Mouse (Mus musculus) CD4-positive helper T cell, adult 2 months (primary cell): ENCODE results near the gene Cand2.

ENCODE experiments used
- DNase-seq: peaks from one replicate; pipeline ENCODE4 v3.0.0-alpha.2; 2012; ENCODE audit warnings: low read depth, missing footprints, low spot score

The Cand2 gene

DNA sequence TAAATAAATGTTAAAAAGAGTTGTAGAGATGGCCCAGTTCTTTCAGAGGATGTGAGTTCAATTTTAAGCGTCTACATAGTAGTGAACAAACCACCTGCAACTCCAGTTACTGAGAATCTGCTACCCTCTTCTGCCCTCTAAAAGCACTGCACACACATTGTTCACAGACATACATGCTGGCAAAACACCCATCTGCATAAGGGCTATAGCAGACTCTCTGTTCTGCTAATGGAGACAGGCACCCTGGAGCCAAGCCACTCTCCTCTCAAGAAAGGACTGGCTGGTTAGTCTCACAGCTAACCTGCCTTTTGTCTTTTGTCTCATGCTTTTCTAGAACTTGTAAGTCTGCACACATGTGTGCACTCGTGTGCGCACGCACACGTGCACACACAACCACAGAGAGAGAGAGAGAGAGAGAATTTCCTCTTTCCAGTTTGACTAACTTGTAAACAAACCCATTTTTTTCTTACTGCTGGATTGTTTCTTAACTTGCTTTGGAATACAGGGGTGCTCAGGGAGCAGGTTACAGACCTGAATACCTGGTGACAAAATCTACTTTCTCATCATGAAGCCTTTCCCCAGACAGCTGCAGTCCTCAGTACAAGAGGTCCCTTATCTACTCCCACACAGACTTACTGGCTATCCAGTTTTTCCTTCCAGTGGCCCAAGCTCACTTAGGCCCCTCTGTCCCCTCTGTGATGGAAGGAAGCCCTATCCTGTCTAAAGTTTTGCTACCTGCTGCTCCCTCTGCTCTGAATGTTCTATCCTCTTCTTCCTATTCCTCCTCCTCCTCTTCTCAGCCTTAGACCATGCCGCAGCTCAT lies 56.7 kb downstream of the Cand2 start:
- no peak for DNase-seq

DNA sequence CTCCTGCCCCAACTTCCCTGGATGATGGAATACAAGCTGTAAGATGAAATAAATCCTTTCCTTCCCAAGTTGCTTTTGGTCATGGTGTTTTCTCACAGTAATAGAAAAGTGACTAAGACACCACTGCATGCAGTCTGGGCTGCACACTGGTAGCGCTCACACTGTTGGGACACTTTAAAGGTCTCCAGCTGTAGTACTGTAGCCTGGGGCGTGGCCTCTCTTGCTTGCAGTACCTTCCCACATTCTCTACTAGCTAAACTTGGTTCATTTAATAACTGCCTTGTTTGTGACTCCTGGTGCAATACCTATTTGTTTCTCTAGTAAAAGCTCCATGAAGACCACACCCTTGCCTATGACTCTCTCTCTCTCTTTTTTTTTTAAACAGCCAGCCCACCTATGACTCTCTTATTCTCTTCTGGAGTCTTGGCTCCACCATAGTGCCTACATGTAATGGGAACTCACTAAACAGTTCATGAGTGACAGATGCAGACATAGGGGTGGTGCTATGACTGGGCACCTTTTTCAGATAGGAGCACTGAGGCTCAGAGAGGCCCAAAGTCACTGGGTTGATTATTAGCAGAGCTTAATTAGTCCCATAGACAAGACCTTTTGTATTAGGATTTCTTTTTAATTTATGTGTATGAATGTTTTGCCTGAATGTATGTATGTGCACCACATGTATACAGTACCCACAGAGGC lies 58.0 kb downstream of the Cand2 start:
- DNase-seq = no peak

DNA sequence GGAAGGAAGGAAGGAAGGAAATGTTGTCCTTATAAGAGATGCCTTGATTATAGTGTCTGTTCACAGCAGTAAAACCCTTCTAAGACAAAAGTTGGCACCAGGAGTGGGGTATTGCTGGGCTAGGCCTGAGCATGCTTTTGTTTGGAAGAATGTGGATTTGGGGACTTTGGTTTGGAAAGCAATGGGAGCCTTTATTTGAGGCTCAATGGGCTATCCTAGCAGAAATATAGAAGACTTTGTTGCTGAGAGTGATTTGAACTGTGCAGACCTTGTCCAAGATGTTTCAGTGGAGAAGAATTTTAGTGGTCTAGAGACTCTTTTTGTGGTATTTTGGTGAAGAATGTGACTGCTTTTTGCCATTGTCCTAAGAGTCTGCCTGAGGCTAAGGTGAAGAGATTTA lies 59.5 kb downstream of the Cand2 start:
- no peak for DNase-seq

DNA sequence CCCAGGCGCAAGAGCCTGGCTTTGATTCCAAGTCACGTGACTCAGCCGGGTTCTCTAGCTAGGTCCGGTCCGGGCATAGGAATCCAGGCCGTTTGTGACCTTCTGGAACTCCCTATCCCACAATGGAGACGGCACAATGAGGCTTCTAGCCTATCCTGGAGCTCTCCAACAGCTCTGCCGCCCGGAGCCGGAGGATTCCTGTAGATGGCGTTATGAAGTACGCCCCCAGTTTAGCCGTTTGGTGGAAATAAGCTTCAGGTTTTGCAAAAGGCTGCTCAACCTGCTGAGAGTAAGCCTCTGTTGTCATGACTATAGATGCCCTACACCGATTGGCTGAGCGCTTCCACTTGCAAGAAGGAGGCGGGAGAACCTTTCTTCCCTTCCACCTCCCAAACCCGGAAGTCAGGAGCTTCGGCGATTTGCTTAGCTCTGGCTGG lies 63.8 kb downstream of the Cand2 start, which contains the start of gene Efcab12:
Gene Efcab12 (minus strand): TSS at position 252 of the 437 bp plus-strand sequence.
- peak; percentile 79 for DNase-seq

DNA sequence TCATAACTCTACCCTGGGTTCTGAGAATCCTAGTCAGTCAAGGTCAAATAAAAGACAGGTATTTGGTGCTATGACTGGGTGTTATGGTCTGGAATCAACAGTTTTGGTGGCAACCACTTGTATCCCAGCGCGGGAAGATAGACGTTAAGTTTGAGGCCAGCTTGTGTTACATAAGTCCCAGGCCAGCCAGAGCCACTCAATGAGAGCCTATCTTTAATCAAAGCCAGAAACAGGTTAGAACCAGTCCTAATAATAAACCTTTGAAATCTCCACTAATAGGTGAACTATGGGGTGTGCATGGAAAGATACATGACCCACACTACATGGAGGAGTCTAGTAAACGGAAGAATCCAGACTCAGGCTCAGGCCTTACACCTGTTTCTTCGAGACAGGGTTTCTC lies 64.4 kb downstream of the Cand2 start:
- no peak for DNase-seq

DNA sequence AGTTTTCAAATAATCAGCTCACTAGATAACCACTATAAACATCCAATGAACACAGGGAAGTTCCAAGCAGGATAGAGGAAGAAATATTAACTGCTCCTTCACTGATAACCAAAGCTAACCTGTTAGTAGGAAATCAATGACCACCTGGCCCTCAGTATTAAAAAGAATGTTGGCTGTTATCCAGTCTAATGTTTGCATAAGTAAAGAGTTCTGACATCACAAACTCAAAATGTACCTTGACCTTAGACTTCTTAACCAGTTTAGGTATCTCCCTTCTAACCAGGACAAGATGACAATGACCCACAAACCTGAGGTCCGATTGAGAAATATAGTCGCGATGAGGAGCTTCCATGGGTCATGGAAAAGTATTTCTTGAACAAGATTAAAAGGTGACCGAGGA lies 70.7 kb downstream of the Cand2 start:
- DNase-seq = no peak

DNA sequence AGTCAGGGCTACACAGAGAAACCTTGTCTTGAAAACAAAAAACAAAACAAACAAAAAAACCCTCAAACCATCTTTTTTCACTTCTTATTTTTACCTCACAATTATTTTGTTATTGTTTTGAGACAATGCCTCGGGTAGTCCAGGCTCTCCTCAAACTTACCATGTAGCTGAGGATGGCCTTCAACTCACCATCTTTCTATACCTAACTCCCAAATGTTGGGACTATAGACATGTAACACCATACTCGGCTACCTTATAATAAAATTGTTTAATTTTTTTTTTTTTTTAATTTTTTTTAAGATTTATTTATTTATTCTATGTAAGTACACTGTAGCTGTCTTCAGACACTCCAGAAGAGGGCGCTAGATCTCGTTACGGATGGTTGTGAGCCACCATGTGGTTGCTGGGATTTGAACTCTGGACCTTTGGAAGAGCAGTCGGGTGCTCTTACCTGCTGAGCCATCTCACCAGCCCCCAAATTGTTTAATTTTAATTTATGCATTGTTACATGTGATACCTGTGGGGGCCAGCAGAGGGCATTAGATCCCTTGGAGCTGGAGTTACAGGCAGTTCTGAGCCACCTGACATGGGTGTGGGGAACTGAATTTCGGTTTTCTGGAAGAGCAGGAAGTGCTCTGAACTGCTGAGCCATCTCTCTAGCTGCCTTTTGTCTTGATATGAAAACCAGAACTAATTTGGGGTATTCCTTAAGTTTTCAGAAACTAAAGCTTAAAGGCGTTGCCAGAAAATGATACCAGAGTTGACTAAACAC lies 72.5 kb downstream of the Cand2 start:
- DNase-seq = peak; percentile 77

DNA sequence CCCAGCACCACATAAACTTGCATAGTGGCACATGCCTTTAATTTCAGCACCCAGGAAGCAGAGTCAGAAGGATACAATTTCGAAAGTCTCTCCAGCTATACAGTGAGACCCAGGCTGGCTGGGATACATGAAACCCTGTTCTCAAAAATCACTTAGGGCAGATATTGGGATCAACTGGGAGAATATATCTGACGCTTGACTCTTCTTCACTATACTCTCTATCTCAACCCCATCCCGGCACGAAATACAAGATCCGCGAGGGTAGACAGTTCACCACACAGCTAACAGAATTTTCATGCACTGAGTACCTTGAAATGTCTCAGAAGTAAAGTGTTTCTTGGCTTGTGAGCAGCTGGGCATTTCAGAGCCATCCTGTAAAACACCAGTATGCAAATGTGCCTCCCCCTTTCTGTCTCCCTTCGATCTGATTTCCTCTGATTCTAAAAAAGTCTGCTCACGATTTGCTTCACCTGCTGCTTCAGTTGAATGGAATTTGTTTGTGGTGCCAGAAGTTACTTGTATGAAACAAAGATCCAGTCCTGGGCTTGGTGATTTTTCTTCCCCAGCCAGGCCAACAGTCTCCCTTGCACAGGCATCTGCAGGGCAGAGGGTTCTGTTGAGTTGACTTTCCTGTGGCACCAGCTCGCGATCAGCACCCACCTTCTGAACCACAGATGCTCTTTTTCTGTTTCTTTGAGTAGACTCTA lies 74.4 kb downstream of the Cand2 start:
- no peak for DNase-seq

DNA sequence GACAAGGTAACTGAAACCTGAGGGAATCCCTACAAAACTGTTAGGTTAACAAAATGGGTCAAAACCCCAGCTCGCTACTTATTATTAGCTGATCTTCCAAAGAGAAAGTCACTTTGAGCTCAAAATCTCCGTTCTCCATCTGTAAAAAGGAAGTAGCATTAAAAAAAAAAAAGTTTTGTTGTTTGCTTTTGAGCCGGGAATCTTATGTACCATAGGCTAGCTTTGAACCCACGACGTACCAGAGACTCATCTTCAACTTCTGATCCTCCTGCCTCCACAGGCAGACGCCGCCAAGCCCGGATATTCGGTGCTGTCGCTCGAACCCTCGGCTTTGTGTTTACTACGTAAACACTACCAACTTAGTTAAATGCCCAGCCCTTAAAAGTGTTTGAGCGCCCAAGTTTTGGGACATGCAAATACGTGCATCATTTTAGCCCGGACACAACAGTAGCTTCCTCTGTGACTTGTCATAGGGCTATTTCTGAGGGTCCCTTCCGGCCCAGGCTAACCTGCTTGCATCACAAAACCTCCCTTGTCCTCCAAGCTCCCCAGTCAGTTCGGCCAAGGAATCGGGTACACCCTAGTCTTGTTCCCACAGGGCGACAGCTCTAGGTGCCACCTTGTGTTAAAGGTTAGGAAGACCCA lies 78.2 kb downstream of the Cand2 start:
- no peak for DNase-seq

DNA sequence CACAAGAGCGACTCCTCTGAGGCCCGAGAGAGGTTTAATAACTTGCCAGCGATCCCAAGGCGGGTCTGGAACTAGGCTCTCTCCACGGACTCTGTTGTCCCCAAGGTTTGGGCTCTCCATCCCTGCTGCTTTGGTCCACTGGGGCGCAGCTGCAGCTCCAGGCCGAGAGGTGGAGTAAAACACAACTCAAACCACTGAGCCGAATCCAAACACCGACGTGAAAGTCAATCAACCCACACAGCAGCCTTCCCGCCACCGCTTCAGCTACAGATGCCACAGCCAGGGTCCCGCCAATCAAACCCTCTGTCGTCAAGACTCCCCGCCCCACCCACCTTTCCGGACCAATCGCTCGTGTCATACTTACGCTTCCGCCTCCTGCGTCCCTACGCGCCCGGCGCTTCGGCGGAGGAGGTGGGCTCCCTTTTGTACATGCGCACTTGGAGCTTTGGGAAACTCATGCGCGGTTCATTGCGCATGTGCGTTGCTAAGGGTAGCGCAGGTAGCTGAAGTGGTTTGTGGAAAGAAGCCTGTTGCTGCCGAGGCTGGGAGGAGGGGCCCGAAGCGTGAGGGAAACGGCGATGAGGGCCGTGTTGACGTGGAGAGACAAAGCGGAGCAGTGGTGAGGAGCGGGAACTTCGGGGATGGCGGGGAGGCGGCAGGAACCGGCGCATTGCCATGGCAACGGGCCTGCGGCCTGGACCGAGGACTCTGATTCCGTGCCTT lies 78.9 kb downstream of the Cand2 start, which contains the start of the genes Mbd4 and Ift122:
Gene Mbd4 (minus strand): TSS at position 281 of the 723 bp plus-strand sequence.
Gene Ift122 (plus strand): TSS at position 380 of the 723 bp plus-strand sequence.
- DNase-seq = peak; percentile 100

DNA sequence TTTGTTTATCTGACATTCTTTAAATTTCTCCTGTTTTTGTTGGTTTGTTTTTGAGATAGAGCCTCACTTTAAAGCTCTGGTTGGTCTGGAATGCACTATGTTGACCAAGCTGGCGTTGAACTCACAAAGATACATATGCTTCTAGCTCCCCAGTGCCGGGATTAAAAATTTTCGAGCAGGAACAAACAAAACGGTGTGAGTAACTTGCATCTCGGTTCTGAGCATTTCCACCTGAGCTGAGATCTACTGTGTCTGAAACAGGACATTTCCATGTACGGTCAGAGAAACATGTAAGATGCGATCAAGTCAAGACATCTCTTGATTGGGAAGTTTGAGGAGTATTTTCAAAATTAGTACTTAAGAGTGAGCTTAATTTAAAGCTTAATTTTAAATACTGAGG lies 79.6 kb downstream of the Cand2 start:
- DNase-seq = no peak

DNA sequence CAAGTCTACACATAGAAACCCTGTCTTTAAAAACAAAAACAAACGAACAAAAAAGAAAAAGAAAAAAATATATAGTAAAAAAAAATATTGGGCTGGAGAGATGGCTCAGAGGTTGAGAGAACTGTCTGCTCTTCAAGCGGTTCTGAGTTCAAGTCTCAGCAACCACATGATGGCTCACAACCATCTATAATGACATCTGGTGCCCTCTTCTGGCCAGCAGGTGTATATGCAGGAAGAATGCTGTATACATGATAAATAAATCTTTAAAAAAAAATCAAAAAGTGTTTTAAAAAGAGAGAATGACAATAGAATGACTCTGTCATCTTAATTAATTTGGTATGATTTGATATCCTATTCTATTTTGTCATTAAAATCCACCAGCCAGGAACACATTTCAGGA lies 80.1 kb downstream of the Cand2 start:
- DNase-seq = peak; percentile 57
